Mouse (Mus musculus) gastrocnemius, postnatal 25 days (tissue): ENCODE measurements around the gene Hvcn1. TPM values are rescaled to one million over a fixed set of nuclear protein-coding genes. Genes with fewer than 3 reads are reported as not detected.
"Not testable (repeated sequence)": the region's sequence is repeated elsewhere in the genome, so short reads cannot be mapped to it uniquely, and the experiment has no call there.

ENCODE experiments used
- DNase-seq: peaks from one replicate; pipeline ENCODE4 v3.0.0; 2022
- total RNA-seq, 2 experiments: library from RNA; stranded (reverse); gene quantifications; 1 replicate in 1 of 2; 2 replicates in 1 of 2; pipeline ENCODE4 v1.2.3; 2021

Hvcn1 gene
- total RNA-seq, 2 experiments from 2014 or later: 0.67 to 1.1 TPM

GRCm38 (mm10) chr5:122204180-122204579 is 2.4 kb upstream of the Hvcn1 start:
- DNase-seq: no peak

GRCm38 (mm10) chr5:122208909-122209308 is 2.3 kb downstream of the Hvcn1 start:
- DNase-seq: no peak

- DNase-seq: peak; percentile 60
Observed at GRCm38 (mm10) chr5:122209591-122210368, 3.2 kb downstream of the Hvcn1 start.

GRCm38 (mm10) chr5:122210890-122211289 is 4.3 kb downstream of the Hvcn1 start:
- no peak for DNase-seq

GRCm38 (mm10) chr5:122212125-122212524 is 5.5 kb downstream of the Hvcn1 start:
- DNase-seq: no peak

- not testable (repeated sequence) for DNase-seq
Observed at GRCm38 (mm10) chr5:122212820-122213219, 6.2 kb downstream of the Hvcn1 start.

- no peak for DNase-seq
Observed at GRCm38 (mm10) chr5:122213861-122214260, 7.3 kb downstream of the Hvcn1 start.

GRCm38 (mm10) chr5:122217636-122218035 is 11.0 kb downstream of the Hvcn1 start:
- no peak for DNase-seq

- DNase-seq: no peak
Observed at GRCm38 (mm10) chr5:122218109-122218905, 11.7 kb downstream of the Hvcn1 start.

GRCm38 (mm10) chr5:122218928-122219327 is 12.3 kb downstream of the Hvcn1 start:
- no peak for DNase-seq

GRCm38 (mm10) chr5:122219655-122220629 is 13.3 kb downstream of the Hvcn1 start:
- no peak for DNase-seq

- no peak for DNase-seq
Observed at GRCm38 (mm10) chr5:122221085-122221484, 14.5 kb downstream of the Hvcn1 start.

GRCm38 (mm10) chr5:122224291-122224690 is 17.7 kb downstream of the Hvcn1 start:
- no peak for DNase-seq

- no peak for DNase-seq
Observed at GRCm38 (mm10) chr5:122228271-122228765, 21.7 kb downstream of the Hvcn1 start.

- no peak for DNase-seq
Observed at GRCm38 (mm10) chr5:122228772-122229171, 22.2 kb downstream of the Hvcn1 start.

- no peak for DNase-seq
Observed at GRCm38 (mm10) chr5:122230816-122231215, 24.2 kb downstream of the Hvcn1 start.

GRCm38 (mm10) chr5:122231431-122231830 is 24.8 kb downstream of the Hvcn1 start:
- no peak for DNase-seq

- no peak for DNase-seq
Observed at GRCm38 (mm10) chr5:122232004-122232403, 25.4 kb downstream of the Hvcn1 start.

- no peak for DNase-seq
Observed at GRCm38 (mm10) chr5:122233077-122233581, 26.5 kb downstream of the Hvcn1 start.

GRCm38 (mm10) chr5:122233695-122234094 is 27.1 kb downstream of the Hvcn1 start:
- DNase-seq: no peak

- no peak for DNase-seq
Observed at GRCm38 (mm10) chr5:122234319-122235195, 28.0 kb downstream of the Hvcn1 start.
